Mouse (Mus musculus) thymus, postnatal 0 days (tissue): ENCODE results near the gene Ocrl. TPM values are rescaled to one million over a fixed set of nuclear protein-coding genes. Genes with fewer than 3 reads are reported as not detected.

ENCODE experiments used
- DNase-seq: peaks from one replicate; pipeline ENCODE4 v3.0.0-alpha.2; 2015; ENCODE audit warnings: low spot score
- polyA plus RNA-seq: library from polyadenylated mRNA; unstranded; fragments of >200 nt; fragmentation: Nextera tagmentation; extraction: Ambion mirVana; gene quantifications from 2 replicates; pipeline ENCODE4 v1.2.1, GENCODE M21; 2015

Ocrl gene
- 4.5 and 5.9 TPM in 2 replicates for polyA plus RNA-seq

DNA sequence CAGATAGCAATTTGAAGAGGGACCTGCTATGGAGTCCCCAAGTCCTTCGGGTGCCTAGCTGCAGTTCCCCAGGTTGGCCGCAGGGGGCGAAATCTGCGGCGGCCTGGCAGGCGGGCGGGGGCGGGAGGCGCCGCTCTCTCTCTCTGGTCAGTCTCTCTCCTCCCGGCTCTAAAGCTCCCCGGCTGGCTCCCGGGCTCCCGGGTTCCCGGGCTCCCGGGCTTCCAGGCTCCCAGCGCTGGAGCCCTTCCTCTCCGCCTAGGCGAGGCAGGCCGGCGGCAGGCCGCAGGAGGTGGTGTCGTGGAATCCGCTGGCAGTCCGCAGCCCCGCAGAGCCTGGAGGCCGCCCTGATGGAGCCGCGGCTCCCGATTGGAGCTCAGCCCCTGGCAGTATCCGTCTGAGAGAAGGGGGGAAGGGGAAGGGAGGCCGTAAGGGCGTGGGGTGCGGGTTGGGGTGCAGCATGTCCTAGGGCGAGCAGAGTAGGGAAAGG, at the start of gene Ocrl:
Gene Ocrl (plus strand): TSS at position 82 of the 487 bp plus-strand sequence.
- peak; percentile 59 for DNase-seq

DNA sequence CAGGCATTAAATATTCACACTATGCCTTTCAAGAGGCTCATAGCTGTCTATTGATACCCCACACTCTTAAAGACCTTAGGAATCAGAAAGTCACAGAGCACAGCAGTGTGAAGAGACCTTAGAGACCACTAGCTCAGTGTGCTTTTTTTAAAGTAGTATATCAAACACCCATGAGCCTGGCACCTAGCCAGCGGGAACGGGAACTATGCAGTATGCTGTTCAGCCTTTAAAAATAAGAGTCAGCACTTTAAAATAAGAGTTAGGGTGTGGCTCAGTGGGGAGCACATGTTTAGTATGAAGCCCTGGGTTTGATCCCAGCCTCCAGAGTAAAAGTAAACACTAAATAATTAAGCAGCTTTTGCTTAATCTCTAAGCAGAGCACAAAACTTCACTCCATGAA, 32.1 kb upstream of the Ocrl start:
- DNase-seq, result no peak

DNA sequence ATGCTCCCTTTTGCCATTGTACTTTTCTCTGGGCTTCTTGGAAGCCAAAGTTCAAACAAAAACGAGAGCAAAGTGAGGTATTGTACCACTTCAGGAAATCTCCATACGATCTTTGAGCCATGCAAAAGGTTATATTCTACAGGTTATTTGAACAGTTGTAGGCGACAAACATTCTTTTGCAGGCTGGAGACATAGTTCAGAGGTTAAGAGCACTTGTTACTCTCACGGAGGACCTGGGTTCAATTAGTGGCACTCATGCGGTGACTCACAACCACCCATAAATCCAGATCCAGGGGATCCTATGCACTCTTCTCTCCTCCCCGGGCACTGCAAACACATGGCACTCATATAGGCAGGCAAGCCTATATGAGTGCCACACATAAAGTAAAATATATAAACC, 29.4 kb upstream of the Ocrl start:
- no peak for DNase-seq

DNA sequence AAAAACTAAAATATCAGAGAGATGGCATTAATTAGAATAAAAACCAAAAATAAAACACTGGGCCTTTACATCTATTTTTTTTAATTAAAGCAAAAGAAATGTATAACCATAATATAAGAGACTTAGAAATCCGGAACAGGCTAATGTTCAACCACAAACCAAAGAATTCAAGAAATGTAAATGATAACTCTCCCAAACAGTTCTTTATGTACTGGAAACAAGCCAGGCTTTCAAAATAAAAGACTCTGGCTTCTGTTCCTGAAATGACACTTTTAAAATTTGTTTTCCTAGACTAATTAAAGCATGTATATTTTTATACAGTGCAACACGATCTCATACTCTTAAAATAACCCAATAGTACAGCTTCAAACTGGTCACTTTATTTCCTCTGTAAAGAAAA, 24.8 kb upstream of the Ocrl start:
- DNase-seq, result no peak

DNA sequence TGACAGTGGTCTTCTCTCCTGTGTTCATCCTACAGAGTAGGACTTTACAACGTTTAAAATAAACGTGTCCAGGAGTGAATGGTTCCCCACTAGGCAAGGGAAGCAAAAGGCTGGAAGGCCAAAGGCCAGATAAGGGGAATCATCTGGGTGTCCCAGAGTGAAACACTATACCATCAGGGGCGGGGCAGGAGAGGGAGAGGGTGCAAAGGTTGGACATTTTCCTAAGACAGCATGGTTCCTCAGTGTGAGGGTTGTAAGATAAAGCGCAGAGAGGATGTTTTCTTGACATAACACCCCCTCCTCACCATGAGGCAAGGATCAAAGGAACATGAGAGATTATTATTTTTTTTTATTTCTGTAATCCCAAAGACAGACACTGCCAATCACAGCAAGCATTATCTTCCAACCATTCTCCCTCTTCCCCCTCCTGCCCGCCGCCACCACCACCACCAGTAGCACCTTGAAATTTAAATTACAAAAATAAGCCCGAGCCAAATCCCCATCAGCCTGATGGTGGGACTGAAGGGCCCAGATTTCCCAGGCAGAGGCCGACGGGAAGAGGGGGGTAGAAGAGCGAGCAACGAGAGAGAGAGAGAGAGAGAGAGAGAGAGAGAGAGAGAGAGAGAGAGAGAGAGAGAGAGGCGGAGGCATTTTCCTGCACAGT, 20.8 kb upstream of the Ocrl start:
- DNase-seq, result no peak

DNA sequence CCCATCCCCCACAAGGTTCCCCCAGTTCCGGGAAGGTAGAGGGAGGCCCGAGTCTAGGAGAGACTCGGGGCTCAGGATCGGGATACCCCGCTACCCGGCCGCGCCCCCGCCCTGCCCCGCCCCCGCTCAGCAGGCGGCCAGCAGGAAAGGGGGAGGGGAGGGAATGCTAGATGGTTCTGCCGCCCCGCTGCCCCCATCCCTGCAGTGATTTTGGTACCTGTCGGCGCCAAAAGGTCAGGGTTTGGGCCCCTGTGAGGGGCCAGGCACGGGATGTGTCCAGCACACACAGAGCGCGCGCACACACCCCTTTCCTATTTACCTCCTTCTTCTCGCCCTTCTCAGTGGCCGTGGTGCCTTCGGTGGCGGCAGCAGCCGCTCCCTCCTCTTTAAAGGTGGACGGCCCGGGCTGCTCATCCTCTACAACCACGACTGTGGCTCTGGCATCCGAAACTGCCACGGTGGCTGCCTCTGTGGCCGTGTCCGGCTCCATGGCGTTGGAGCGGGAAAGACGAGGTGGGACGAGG, 20.2 kb upstream of the Ocrl start:
- no peak for DNase-seq

DNA sequence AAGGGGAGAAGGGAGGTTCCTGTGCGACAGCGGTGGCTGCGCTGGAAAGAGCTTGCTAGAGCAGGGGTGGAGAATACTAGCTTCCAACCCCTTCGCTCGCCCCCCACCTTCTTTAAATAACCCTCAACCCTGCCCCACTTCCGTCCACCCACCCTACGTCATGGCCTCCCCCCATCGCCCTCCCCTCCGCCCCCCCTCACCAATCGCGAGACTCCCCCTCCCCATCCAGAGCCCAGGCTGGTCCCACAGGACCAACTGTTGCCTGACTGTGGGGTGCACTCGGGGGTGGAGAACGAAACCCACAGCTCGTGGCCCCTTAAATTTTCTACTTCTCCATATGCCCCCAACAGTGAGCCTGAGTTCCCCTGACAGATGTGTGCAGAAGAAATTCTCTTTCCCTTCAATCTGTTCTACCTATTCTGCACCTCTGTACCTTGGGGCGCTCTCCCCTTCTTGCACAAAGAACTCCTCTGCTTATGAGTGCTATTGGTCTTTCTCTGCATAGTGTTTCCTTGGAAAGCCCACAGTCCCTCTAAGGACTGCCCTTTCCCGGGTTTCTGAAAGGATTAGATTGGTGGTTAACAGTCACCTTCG, 19.7 kb upstream of the Ocrl start, which contains the start of gene Smarca1:
Gene Smarca1 (minus strand): TSS at position 544 of the 594 bp plus-strand sequence.
- no peak for DNase-seq

DNA sequence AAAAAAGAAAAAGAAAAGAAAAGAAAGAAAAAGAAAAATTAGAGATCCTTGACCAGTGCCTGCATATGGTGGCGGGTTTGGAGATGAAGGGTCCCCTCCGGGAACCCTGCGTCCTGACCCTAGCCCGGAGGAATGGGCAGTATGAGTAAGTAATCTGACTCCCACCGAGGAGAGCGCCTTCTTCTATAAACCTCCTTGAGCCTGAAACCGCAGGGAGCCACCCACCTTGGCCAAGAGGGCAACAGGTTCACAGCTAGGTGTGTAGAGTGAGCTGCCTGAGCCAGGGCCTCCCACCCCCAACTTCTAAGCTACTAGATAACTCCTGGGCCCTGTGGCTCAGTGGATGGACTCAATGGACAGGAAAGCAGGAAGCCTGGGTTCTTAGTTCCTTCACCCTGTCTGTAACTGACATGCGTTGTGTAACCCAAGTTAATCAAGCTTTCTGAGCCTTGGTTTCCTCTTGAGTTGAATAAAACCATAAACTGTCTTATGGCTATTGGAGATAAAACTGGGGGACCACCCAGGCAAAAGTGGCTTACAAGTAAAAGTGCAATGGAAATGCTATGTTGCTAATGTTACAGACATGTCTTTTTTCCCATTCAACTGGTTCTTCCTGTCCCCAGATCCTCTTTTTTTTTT, 836 bp downstream of the Ocrl start:
- peak; percentile 4 for DNase-seq

DNA sequence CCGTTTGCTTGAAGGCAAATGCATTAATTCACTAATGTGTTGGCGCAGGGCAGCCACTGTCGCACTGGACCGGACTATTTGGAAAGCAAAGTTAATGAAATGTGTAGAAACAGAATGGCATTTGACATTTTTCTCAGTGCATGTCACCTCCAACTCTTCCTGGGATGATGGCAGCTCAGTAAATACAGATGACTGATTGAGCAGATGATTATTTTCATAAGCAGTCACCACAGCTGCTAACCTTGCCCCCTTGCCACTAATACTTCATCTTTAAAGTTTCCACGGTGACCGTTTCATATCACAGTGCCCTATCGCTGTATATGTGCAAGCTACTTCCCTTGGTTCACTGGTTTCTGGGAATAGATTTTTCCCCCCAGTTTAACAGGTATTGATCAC, 1.4 kb downstream of the Ocrl start:
- no peak for DNase-seq

DNA sequence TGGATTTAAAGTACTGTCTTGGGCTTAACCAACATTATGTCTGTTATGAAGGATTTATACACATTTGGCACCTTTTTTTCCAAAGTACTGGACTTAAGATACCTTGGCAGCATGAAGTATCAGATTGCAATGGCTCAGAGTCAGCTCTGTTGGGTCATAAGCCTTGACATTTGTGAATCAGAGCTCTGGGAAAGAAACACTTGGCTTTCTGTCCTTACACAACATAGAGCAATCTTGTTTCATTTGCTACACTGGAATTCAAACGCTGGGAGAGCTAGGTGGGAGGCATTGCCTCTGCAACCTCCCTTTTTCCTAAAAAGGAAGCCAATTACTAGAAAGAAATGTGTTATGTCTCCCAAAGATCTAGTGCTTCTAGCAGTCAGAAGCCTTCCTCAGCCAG, 4.6 kb downstream of the Ocrl start:
- DNase-seq, result no peak

DNA sequence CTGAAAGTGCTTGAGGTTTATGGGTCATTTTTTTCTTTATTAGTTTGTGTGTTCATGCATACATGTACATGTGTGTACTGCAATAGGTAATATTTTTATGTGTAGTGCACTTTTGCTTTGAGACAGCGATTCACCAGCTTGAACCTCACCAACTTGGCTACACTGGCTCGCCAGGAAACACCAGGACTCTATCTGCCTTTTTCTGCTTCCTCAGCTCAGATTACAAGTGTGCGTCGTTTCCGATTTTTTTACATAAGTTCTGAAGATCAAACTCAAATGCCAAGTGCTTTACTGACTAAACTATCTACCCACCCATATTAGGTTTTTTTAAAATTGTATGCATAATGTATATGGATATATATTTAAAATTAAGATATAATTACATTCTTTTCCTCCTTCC, 8.4 kb downstream of the Ocrl start:
- no peak for DNase-seq

DNA sequence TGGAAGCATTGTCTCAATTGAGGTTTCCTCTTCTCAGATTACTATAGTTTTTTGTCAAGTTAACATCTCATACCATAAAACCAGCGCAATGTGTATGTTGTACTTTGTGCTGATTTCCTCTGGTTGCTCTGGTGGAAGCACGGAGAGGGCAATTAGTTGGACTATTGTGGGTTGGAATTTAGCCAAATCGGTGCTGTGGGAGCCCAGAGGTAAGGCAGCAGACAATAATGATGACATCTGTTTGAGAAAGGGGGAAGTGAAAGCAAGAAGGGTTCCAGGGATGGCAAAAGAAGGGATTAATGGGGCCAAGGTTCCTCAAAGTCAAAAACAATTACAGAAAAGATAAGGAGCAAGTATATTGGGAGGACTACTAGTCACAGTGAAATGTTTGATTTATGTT, 15.8 kb downstream of the Ocrl start:
- DNase-seq, result no peak

DNA sequence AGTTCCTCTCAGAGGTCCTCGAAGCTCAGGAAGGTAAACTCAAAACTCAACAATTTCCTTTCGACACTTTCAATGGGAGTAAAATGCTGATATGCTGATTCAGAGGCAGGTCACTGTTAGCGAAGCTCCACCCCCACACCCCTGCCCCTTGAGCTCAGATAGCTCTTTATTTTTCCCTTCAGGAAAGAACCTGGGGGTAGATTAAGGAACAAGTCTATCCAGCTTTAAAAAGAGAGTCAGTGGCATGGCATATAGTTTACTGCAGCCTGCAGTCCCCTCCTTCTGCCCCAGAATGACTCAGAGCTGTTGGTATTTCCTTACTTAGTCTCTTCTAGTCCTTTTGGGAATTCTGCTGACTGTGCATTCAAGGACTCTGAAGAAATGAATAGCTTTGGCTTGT, 18.3 kb downstream of the Ocrl start:
- DNase-seq, result no peak

DNA sequence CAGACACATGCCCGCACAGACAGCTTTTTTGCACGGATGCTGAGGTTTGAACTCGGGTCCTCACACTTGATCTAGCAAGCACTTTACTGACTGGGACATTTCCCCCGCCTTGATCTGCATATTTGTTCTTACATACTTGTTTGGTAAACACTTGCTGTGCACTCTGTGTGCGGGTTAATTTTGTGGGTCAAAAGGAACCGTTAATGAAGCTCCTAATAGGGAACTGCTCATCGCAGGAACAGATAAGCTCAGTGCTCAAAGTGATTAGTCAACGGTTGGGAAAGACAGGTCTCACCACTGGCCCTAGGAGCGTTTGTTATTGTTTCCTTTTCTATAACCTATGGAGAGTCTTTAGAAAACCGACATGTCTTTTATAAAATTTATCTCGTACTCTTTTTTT, 22.2 kb downstream of the Ocrl start:
- DNase-seq, result no peak

DNA sequence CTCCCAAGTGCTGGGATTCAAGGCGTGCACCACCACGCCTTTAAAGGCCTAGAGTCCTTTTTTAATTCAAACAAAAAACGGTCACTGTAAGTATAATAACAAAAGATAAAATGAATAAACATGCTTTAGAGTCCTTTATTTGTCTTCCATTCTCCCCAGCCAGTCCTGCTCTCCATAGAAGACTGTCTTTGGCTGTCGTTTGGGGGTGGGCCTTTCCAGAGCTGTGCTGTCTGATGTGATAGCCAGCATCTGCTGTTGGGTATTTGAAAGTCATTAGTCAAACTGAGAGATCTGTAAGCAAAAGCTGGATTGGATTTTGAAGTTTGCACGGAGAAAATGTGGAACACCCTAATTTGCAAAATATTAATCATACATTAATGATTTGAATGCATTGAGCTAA, 24.7 kb downstream of the Ocrl start:
- no peak for DNase-seq

DNA sequence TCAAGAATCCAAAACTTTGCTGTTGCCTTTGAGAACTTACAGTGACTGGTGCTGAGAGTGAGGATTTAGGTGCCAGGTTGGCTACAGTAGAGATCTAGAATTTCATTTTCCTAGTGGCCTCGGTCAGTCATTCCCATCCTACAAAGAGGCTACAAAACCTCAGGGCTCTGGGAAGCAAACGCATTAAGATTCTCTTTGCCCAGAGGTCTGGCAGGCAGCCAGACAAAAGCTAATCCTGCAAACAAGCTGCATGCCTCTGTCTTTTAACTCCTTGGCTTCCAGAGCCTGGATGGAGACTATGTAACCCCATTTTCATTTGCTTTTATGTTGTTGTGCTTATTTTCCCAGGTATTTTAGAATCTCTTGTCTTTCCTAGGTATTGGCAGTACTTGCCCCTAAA, 25.6 kb downstream of the Ocrl start:
- DNase-seq, result no peak

DNA sequence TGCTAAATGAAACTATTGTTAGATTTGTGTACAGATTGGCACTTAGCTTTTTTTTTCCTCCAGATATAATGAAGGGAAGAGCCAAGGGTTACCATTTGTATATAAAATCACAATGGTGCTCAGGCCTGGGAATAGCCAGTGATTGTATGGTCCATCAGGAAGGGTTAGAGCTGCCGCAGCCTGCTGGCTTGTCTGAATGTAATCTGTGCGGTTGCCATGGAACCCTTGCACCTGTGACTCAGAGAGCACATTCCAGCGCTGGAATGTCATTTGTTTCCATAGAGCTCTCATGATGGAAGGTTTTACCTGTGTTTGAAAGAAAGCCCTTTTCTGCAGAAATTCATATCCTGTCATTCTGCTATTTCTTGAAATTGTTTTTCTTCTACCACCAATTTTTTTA, 37.5 kb downstream of the Ocrl start:
- no peak for DNase-seq

DNA sequence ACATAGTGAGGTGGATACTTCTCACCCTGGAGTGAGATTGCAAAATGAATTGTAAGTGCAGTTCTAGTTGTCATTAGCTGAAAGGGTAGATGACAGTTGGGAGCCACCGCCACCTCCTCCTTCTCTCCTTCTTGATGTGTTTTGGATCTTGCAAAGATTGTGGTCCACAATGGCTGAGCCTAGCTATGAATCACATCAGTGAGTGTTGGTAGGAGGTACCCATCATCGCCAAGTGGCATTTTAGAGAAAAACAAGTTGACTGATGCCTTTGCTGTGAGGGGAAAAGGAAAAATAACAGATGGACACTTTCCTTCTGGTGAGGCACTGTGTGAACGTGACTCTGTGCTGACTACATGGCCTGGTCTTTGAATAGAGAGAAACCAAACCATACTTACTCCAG, 50.4 kb downstream of the Ocrl start:
- no peak for DNase-seq

DNA sequence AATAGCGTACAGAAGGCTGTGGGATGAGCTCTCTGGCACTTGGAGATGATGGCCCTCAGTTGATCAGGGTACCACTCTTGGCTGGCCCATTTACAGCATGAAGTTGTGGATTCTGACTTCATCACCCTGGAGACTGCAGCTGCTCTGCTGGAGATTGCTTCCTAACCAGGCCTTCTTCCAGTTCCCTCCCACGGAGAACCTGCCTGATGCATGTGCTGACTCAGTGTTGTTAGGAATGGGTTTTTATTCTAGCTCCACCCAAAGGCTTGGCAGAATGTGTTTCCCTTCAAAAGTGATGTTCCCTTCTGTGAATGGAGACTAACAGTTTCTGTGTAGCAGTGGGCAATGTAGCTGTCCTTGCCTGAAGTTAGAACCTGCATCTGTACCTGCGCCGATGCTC, 58.2 kb downstream of the Ocrl start:
- DNase-seq, result no peak

DNA sequence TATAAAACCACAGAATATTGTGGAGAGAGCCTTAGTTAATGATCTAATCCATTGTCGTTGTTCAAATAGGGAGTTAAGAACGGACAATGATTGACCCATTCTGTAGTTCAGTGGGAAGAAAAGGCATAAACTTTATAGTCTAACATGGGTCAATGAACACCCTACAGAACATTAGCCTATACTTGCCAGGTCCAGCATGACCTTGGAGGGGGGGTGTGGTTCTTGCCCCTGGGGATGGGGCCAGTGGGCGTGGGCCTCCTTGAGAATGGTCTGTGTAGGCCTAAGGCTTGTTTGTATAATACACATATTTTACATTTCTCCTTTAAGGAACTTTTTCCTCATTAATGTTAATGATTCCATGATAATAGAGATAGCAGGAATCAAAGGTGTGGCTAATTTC, 58.7 kb downstream of the Ocrl start:
- DNase-seq, result no peak

DNA sequence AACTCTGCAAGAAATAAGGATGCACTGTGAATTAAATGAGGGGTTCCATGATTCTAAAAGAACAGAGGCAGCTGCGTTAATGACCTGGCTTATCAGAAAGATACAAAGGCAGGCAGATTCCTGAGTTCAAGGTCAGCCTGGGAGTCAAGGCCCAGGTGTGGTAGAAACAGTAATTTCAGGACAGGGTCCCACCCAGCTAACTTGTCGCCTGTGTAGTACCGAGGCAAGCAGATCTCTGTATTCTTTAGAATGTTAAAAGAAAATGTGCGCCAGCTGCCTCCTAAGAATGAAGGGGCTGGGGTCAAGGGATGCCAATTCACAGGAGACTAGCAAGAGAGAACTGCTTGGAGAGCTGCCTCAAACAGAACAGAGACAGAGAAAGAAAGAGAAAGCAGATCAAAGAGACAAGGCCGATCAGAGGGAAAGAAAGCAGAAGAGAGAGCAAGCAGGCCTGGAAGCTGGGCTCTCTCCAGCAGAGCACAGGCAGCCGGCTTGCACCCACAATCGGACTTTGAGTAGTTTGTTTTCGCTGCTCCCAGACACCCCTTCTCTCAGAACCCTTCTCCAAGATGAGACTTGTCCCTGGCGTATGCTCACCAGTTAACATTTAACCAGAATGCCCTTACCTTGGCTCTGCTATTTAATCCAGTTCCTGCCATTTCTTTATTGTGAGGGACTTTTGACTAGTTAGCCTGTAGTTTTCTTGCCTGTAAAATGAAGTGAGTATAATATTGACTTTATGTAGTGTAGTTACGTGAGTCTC, 59.4 kb downstream of the Ocrl start:
- DNase-seq, result no peak

DNA sequence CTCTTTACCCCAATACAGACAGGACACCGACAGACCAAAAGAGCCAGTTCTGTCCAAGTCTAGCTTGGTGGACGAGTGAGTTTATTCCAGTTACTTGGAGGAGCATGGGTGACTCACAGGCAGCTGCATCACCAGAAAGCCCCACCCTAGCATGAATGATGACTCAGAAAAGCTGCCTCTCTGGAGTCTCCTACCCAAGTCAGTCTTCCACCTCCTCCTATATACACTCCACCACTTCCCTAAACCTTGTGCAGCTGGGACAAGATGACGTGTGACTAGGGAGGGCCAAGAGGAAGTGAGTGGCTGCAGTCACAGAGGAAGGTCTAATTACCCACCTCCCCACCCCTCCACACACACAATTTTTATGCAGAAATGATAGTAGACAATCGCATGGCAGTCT, 64.4 kb downstream of the Ocrl start:
- DNase-seq, result no peak
